Mouse (Mus musculus): ENCODE measurements at regions not wholly inside any gene's neighbourhood (a gene's known extent, or its start where the extent isn't known, plus 50 kb on each side); places are given as distances from the start of the nearest gene placed in this dataset.

DNA sequence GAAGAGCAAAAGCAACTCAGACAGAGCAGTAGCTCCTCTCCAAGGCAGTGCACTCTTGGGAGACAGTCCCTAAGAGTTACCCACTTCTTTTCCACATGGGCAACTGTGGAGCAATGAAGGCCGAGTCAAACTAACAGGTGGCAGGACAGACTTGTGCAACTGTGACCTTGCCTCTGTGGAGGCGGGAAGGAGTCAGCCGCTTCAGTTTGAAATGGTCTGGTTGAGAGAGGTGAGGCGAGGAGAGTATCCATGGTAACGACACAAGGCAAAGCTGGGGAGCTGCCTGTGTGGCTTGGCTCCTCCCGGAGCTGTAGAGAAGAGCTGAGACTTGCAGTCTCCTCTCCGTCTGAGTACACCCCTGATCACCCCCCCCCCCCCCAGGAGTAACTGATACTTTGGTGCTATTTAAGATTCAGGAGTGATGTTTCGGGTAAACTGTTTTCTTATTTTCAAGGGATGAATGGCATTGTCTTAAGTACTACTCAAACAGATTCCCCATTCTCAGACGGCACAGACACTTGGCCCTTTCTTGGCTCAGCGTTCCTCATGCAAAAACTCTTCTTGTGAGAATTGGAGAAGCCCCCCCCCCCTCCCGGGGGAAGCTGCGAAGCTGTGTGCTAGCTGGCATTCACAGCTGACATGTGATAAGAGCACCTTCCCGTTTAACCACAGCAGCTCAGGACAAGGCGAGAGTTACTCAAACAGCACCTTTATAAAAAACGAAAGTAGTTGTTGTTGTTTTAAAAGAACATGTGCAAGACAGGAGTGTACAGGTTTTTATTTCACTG is 54.9 kb upstream of the Chst1 start:
- TF ChIP-seq POLR2A (IDR thresholded peaks at IDR 0.05; ENCODE audit: low read depth, low read length) (no peak), CTCF (IDR thresholded peaks at IDR 0.05; ENCODE audit: extremely low read depth, insufficient read depth, insufficient read length, insufficient replicate concordance) (no peak)
